8 mouse cellular contexts compared by ENCODE assay signal in genomic region chr2:30203439-30203838, GRCm38 (mm10). TPM values are rescaled to one million over a fixed set of nuclear protein-coding genes. Genes with fewer than 3 reads are reported as not detected.
DNase-seq lines count a peak whose midpoint lies in the region; ATAC-seq lines count a peak whose summit lies in the region.

No protein-coding gene starts in this region.

- H3K9ac ChIP-seq in midbrain, embryonic 11.5 days (ENCODE audit: low read length) = no peak overlapping the region
- H3K9ac ChIP-seq in midbrain, embryonic 15.5 days = no peak overlapping the region

- H3K36me3 ChIP-seq in midbrain, embryonic 11.5 days (ENCODE audit: control insufficient read depth, insufficient read depth, low read length) = no peaks in the 10 kb centered on the region
- no peaks in the 10 kb centered on the region for H3K36me3 ChIP-seq in midbrain, embryonic 15.5 days (replicated peaks)

- DNase-seq in cerebellum, adult 18-20 months = peak; percentile 30 to 33
- no peak for DNase-seq in cerebellum, adult 9-10 months
- DNase-seq in midbrain, embryonic 11.5 days (ENCODE audit: low spot score, missing footprints) = peak; percentile 90
- peak; percentile 84 for DNase-seq in induced T-regulatory cell, adult 2 months (ENCODE audit: low read depth)
- DNase-seq in testis, postnatal 14 days (ENCODE audit: low spot score) = peak; percentile 39
- no peak for DNase-seq in layer of hippocampus, postnatal 36 days
- DNase-seq in heart, adult 11 months = no peak

- H3K4me3 ChIP-seq in midbrain, embryonic 11.5 days (ENCODE audit: low read depth, low read length) = no peak overlapping the region
- H3K4me3 ChIP-seq in midbrain, embryonic 15.5 days = no peak overlapping the region

- no peaks in the 10 kb centered on the region for H3K9me3 ChIP-seq in midbrain, embryonic 11.5 days (ENCODE audit: control insufficient read depth, low read length)
- H3K9me3 ChIP-seq in midbrain, embryonic 15.5 days = no peaks in the 10 kb centered on the region

- H3K4me1 ChIP-seq in midbrain, embryonic 11.5 days (ENCODE audit: control insufficient read depth, insufficient read depth, low read length) = peaks cover 12% of the 10 kb centered on the region
- peaks cover 17% of the 10 kb centered on the region for H3K4me1 ChIP-seq in midbrain, embryonic 15.5 days

- 73% methylated on average over 7 of the region's 7 CpGs for WGBS in midbrain, embryonic 11.5 days
- WGBS in midbrain, embryonic 15.5 days = 80% methylated on average over 7 of the region's 7 CpGs

- H3K27me3 ChIP-seq in midbrain, embryonic 11.5 days (ENCODE audit: control insufficient read depth, insufficient read depth, low read length) = no peaks in the 10 kb centered on the region
- H3K27me3 ChIP-seq in midbrain, embryonic 15.5 days (replicated peaks) = no peaks in the 10 kb centered on the region

- no peak overlapping the region for H3K4me2 ChIP-seq in midbrain, embryonic 11.5 days
- H3K4me2 ChIP-seq in midbrain, embryonic 15.5 days = no peak overlapping the region

- ATAC-seq in midbrain, embryonic 11.5 days (ENCODE audit: low FRiP score) = no peak
- ATAC-seq in midbrain, embryonic 15.5 days (replicated peaks) = no peak

- no peak overlapping the region for H3K27ac ChIP-seq in midbrain, embryonic 11.5 days (ENCODE audit: low read depth, low read length)
- H3K27ac ChIP-seq in midbrain, embryonic 15.5 days = no peak overlapping the region

RNA-seq across cellular contexts. Expression of gene Kyat1, which starts 2.2 kb away (rescaled TPM):
- 8.2 and 9.6 TPM in 2 replicates for polyA plus RNA-seq in midbrain, embryonic 11.5 days (2014; fragmentation: Nextera tagmentation; extraction: Ambion mirVana)
- 15.0 and 16.8 TPM in 2 replicates for polyA plus RNA-seq in midbrain, embryonic 15.5 days (2015; fragmentation: Nextera tagmentation; extraction: Ambion mirVana)
- 10 to 100 TPM; 16.0 to 16.2 TPM for total RNA-seq in layer of hippocampus, postnatal 36 days (2021)

RNA-seq across cellular contexts. Expression of gene Spout1, which starts 25.2 kb away (rescaled TPM):
- polyA plus RNA-seq in midbrain, embryonic 11.5 days (2014; fragmentation: Nextera tagmentation; extraction: Ambion mirVana) = 65.0 and 69.8 TPM in 2 replicates
- 65.3 and 69.9 TPM in 2 replicates for polyA plus RNA-seq in midbrain, embryonic 15.5 days (2015; fragmentation: Nextera tagmentation; extraction: Ambion mirVana)
- 10 to 100 TPM; 34.5 to 37.2 TPM for total RNA-seq in layer of hippocampus, postnatal 36 days (2021)

RNA-seq across cellular contexts. Expression of gene Endog, which starts 32.1 kb away (rescaled TPM):
- polyA plus RNA-seq in midbrain, embryonic 11.5 days (2014; fragmentation: Nextera tagmentation; extraction: Ambion mirVana) = 11.6 and 13.7 TPM in 2 replicates
- 19.5 and 20.4 TPM in 2 replicates for polyA plus RNA-seq in midbrain, embryonic 15.5 days (2015; fragmentation: Nextera tagmentation; extraction: Ambion mirVana)
- 10 to 100 TPM; 21.3 to 21.9 TPM for total RNA-seq in layer of hippocampus, postnatal 36 days (2021)

RNA-seq across cellular contexts. Expression of gene Lrrc8a, which starts 34.1 kb away (rescaled TPM):
- polyA plus RNA-seq in midbrain, embryonic 11.5 days (2014; fragmentation: Nextera tagmentation; extraction: Ambion mirVana) = 49.2 and 51.7 TPM in 2 replicates
- polyA plus RNA-seq in midbrain, embryonic 15.5 days (2015; fragmentation: Nextera tagmentation; extraction: Ambion mirVana) = 62.5 and 62.7 TPM in 2 replicates
- 10 to 100 TPM; 52.4 to 57.5 TPM for total RNA-seq in layer of hippocampus, postnatal 36 days (2021)

RNA-seq across cellular contexts. Expression of gene Gm28035, which starts 36.9 kb away (rescaled TPM):
- 0.05 and 0.21 TPM in 2 replicates for polyA plus RNA-seq in midbrain, embryonic 11.5 days (2014; fragmentation: Nextera tagmentation; extraction: Ambion mirVana)
- polyA plus RNA-seq in midbrain, embryonic 15.5 days (2015; fragmentation: Nextera tagmentation; extraction: Ambion mirVana) = 0.31 and 0.38 TPM in 2 replicates
- total RNA-seq in layer of hippocampus, postnatal 36 days (2021) = 10 to 100 TPM in 1 of 2 experiments, 1 to 10 TPM in 1; 9.2 to 11.1 TPM

Comparison
In these comparisons a context has a peak if more than half of its experiments do, and no peak if none do; other contexts are left out.
1. DNase-seq: peak in cerebellum, adult 18-20 months (2 of 2), midbrain, embryonic 11.5 days (single experiment), induced T-regulatory cell, adult 2 months (single experiment) and testis, postnatal 14 days (single experiment); none in cerebellum, adult 9-10 months (single experiment), layer of hippocampus, postnatal 36 days (0 of 2) and heart, adult 11 months (single experiment).